Mouse (Mus musculus) bone marrow macrophage, adult 2 months (primary cell): Measurements from ENCODE around the gene Mpnd.

ENCODE experiments used
- CTCF ChIP-seq: IDR thresholded peaks from 2 replicates; pipeline ENCODE4 v1.5.1; 2012; ENCODE audit warnings: low read depth, mild to moderate bottlenecking, low read length, moderate library complexity
- POLR2A ChIP-seq: IDR thresholded peaks from 2 replicates; pipeline ENCODE4 v1.6.1; 2012; ENCODE audit warnings: mild to moderate bottlenecking, low read depth, low read length, borderline replicate concordance

DNA sequence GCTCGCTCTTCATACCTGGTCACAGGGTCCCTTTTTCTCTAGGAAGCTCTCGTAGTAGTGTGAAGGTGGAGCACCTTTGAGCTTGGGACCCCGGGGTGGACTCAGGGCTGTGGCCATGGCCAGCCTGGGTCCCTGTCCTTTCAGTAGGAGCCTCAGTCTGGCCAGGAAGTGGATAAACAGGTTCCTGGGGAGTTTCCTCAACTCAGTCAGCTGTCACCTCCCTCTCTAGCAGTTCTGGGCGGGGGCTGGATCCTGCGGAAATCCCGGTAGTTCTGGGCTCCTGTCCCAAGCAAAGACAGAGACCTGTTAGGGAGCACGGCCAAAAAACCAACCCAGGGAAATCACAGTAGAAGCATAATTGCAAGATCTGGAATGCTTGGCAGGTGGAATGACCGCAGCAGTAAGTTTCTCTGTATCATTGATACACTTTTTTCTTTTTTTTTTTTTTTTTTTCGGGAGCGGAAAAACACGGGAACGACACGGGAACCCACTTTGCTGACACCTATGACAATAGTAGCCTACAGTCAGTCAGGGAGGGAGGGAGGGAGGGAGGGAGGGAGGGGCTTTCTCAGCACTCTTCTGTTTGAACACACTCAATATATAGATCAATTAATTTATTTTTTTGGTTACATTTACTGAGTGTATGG is at the start of gene Mpnd, which contains the start of gene Stap2:
- TF ChIP-seq CTCF (no peak), POLR2A (no peak)
